Mouse (Mus musculus) megakaryocyte, embryonic 14.5 days (primary cell): ENCODE measurements around the gene Psap. TPM values are rescaled to one million over a fixed set of nuclear protein-coding genes. Genes with fewer than 3 reads are reported as not detected.

Source experiments
- H3K27me3 ChIP-seq: replicated peaks from 2 replicates; pipeline ENCODE3; 2012; ENCODE audit warnings: inconsistent platforms
- H3K36me3 ChIP-seq: replicated peaks from 2 replicates; pipeline ENCODE3; 2012; ENCODE audit warnings: low read length, inconsistent platforms, mixed read lengths
- H3K4me1 ChIP-seq: 2 replicates; pipeline ENCODE4 v1.6.1; 2012; ENCODE audit warnings: inconsistent platforms
- H3K4me3 ChIP-seq: replicated peaks from 2 replicates; pipeline ENCODE3; 2012; ENCODE audit warnings: moderate library complexity, mild to moderate bottlenecking, inconsistent platforms
- H3K9me3 ChIP-seq: 2 replicates; pipeline ENCODE4 v1.6.1; 2012; ENCODE audit warnings: inconsistent platforms
- FLI1 ChIP-seq: IDR thresholded peaks from 2 replicates; pipeline ENCODE4 v1.6.1; 2012; ENCODE audit warnings: low read length, inconsistent platforms, mixed read lengths
- GATA1 ChIP-seq: IDR thresholded peaks from 3 replicates; pipeline ENCODE4 v1.6.1; 2012; ENCODE audit warnings: mixed read lengths, low read length, inconsistent platforms, borderline replicate concordance
- polyA plus RNA-seq: library from polyadenylated mRNA; stranded (reverse); fragments of >175 nt; gene quantifications from 2 replicates; pipeline ENCODE4 v1.2.3, GENCODE M21; 2012; ENCODE audit warnings: low replicate concordance; ENCODE audit not compliant: insufficient read depth

Gene Psap
- polyA plus RNA-seq, 1 experiment, result 417 TPM

GRCm38 (mm10) chr10:60341528-60341927 lies 64.1 kb downstream of the Psap start:
- Histone ChIP-seq H3K4me1 (peaks cover 47% of the 10 kb centered on the region), H3K36me3 (no peaks in the 10 kb centered on the region), H3K4me3 (no peak overlapping the region), H3K9me3 (no peaks in the 10 kb centered on the region), H3K27me3 (peaks cover 26% of the 10 kb centered on the region)
- TF ChIP-seq GATA1 (no peak), FLI1 (no peak)

GRCm38 (mm10) chr10:60344111-60344510 lies 66.7 kb downstream of the Psap start:
- peak overlapping the region; percentile 81 for H3K4me3 ChIP-seq
- TF ChIP-seq FLI1 (no peak), GATA1 (no peak)
- H3K9me3 ChIP-seq, result no peaks in the 10 kb centered on the region

GRCm38 (mm10) chr10:60346056-60346455 lies 68.6 kb downstream of the Psap start:
- peaks cover 83% of the 10 kb centered on the region for H3K4me1 ChIP-seq

More at GRCm38 (mm10) chr10:60344111-60344510, 66.7 kb downstream of the Psap start:
- peaks cover 69% of the 10 kb centered on the region for H3K4me1 ChIP-seq
- H3K36me3 ChIP-seq, result no peaks in the 10 kb centered on the region
- H3K27me3 ChIP-seq, result peaks cover 6% of the 10 kb centered on the region

GRCm38 (mm10) chr10:60346701-60347405 lies 69.4 kb downstream of the Psap start, which contains the start of gene Vsir:
Vsir (plus strand) TSS chr10:60346851.
- no peaks in the 10 kb centered on the region for H3K9me3 ChIP-seq
- peaks cover 13% of the 10 kb centered on the region for H3K36me3 ChIP-seq
- peak within 1 kb of the TSS; percentile 95 for H3K4me3 ChIP-seq
- H3K4me1 ChIP-seq, result peaks cover 85% of the 10 kb centered on the region
- TF ChIP-seq GATA1 (no peak), FLI1 (no peak)
- no peaks in the 10 kb centered on the region for H3K27me3 ChIP-seq

More at GRCm38 (mm10) chr10:60346056-60346455, 68.6 kb downstream of the Psap start:
- Histone ChIP-seq H3K4me3 (peak overlapping the region; percentile 95), H3K9me3 (no peaks in the 10 kb centered on the region), H3K27me3 (no peaks in the 10 kb centered on the region), H3K36me3 (peaks cover 6% of the 10 kb centered on the region)
- TF ChIP-seq FLI1 (no peak), GATA1 (no peak)

- no peaks in the 10 kb centered on the region for H3K9me3 ChIP-seq
- H3K36me3 ChIP-seq, result peaks cover 20% of the 10 kb centered on the region
- H3K4me1 ChIP-seq, result peaks cover 95% of the 10 kb centered on the region
- TF ChIP-seq FLI1, result no peak
- TF ChIP-seq GATA1, result no peak
- H3K27me3 ChIP-seq, result no peaks in the 10 kb centered on the region
- H3K4me3 ChIP-seq, result peak overlapping the region; percentile 95
Measured at GRCm38 (mm10) chr10:60347768-60348610, 70.6 kb downstream of the Psap start.

GRCm38 (mm10) chr10:60349056-60349455 lies 71.6 kb downstream of the Psap start:
- Histone ChIP-seq H3K4me1 (peaks cover 95% of the 10 kb centered on the region), H3K9me3 (no peaks in the 10 kb centered on the region), H3K27me3 (no peaks in the 10 kb centered on the region), H3K36me3 (peaks cover 30% of the 10 kb centered on the region), H3K4me3 (peak overlapping the region; percentile 95)
- TF ChIP-seq FLI1 (no peak), GATA1 (no peak)

- peak overlapping the region; percentile 95 for H3K4me3 ChIP-seq
- no peaks in the 10 kb centered on the region for H3K27me3 ChIP-seq
- H3K36me3 ChIP-seq, result peaks cover 36% of the 10 kb centered on the region
- TF ChIP-seq FLI1, result no peak
- TF ChIP-seq GATA1, result no peak
- peaks cover 91% of the 10 kb centered on the region for H3K4me1 ChIP-seq
- H3K9me3 ChIP-seq, result no peaks in the 10 kb centered on the region
Measured at GRCm38 (mm10) chr10:60349644-60350043, 72.2 kb downstream of the Psap start.

GRCm38 (mm10) chr10:60350077-60350804 lies 72.8 kb downstream of the Psap start:
- peaks cover 90% of the 10 kb centered on the region for H3K4me1 ChIP-seq
- H3K4me3 ChIP-seq, result peak overlapping the region; percentile 95
- H3K9me3 ChIP-seq, result no peaks in the 10 kb centered on the region
- H3K27me3 ChIP-seq, result no peaks in the 10 kb centered on the region
- TF ChIP-seq GATA1, result no peak
- TF ChIP-seq FLI1, result no peak
- H3K36me3 ChIP-seq, result peaks cover 42% of the 10 kb centered on the region

GRCm38 (mm10) chr10:60350805-60351167 lies 73.4 kb downstream of the Psap start:
- H3K27me3 ChIP-seq, result no peaks in the 10 kb centered on the region
- peak overlapping the region; percentile 95 for H3K4me3 ChIP-seq
- no peaks in the 10 kb centered on the region for H3K9me3 ChIP-seq
- H3K4me1 ChIP-seq, result peaks cover 92% of the 10 kb centered on the region
- H3K36me3 ChIP-seq, result peaks cover 44% of the 10 kb centered on the region
- TF ChIP-seq GATA1 (no peak), FLI1 (no peak)

GRCm38 (mm10) chr10:60351248-60351647 lies 73.8 kb downstream of the Psap start:
- H3K9me3 ChIP-seq, result no peaks in the 10 kb centered on the region
- H3K36me3 ChIP-seq, result peaks cover 46% of the 10 kb centered on the region
- peaks cover 91% of the 10 kb centered on the region for H3K4me1 ChIP-seq
- TF ChIP-seq GATA1 (no peak), FLI1 (no peak)
- H3K4me3 ChIP-seq, result peak overlapping the region; percentile 95
- H3K27me3 ChIP-seq, result no peaks in the 10 kb centered on the region
